Mouse (Mus musculus) liver, adult 2 months (tissue): ENCODE measurements at regions not wholly inside any gene's neighbourhood (a gene's known extent, or its start where the extent isn't known, plus 50 kb on each side); places are given as distances from the start of the nearest gene placed in this dataset.

Experiments used
- CTCF ChIP-seq: fragments of 200-500 bp; IDR thresholded peaks from 2 replicates; pipeline ENCODE4 v1.5.1; 2011; ENCODE audit warnings: low read depth, low read length, control low read depth
- POLR2A ChIP-seq: fragments of 200-500 bp; IDR thresholded peaks from 2 replicates; pipeline ENCODE4 v1.6.1; 2011; ENCODE audit warnings: low read length, control low read depth; ENCODE audit not compliant: insufficient read depth; ENCODE audit errors: extremely low read depth

DNA sequence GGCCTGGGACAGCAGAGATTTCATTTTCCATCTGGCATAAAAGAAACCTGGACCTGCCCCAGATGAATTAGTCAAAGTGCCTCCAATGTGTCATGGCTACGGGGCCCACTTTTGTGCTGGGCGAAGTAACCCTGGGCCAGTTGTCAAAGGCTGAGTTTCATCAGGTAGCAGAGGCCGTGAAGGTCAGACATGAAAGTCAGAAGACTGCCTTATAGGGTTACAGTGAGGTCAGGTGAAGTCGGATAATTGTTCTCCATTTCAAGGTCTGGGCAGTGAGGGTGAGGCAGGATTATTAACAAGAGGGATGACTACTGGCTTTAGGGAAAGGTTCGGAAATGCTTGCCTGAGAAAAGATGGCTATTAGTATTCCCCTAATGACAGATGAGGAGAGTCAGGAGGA lies 123.5 kb upstream of the Prl start:
- TF ChIP-seq CTCF, result no peak
- TF ChIP-seq POLR2A, result no peak
